Comparison of ENCODE assay signal across 7 mouse cellular contexts in the genomic region with DNA sequence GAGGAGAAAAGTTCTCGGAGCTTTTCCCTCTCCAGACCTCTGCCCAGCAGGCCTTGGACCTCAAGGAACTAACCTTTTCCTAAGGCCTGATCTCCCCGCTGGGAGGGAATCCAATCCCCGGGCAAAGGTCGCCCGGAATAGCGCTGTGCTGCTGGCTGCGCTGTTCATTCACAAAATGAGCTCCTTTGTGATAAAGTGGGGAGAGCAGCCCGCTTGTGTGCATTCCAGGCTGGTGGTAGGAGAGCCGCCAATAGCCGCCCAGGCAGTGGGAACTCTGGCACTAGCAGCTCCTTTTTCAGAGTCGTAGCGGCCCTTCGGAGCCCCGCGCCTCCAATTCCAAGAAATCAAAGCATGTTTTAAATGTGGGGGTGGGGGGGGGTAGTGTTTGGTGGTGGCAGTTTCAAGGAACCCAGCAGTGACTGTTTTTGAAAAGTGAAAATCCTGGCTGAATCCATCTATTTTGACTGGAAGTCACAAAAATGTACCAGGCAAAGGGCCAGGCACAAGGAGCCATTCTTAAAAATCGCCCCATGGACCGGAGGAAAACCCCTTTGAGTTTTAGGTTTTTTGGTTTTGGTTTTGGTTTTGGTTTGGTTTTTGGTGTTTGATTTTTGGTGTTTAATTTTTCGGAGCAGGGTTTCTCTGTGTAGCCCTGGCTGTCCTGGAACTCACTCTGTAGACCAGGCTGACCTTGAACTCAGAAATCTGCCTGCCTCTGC.
DNase-seq lines count a peak whose midpoint lies in the region; ATAC-seq and TF ChIP-seq lines count a peak whose summit lies in the region.

No protein-coding gene starts in this region.

- no peaks in the 10 kb centered on the region for H3K27me3 ChIP-seq in embryonic facial prominence, embryonic 12.5 days
- H3K27me3 ChIP-seq in heart, adult 2 months (ENCODE audit: control insufficient read depth, insufficient read depth, low read length) = no peaks in the 10 kb centered on the region
- H3K27me3 ChIP-seq in intestine, postnatal 0 days (replicated peaks; ENCODE audit: control insufficient read depth, insufficient read depth, low read length) = no peaks in the 10 kb centered on the region
- peaks cover 22% of the 10 kb centered on the region for H3K27me3 ChIP-seq in megakaryocyte, embryonic 14.5 days (replicated peaks)

- 3% methylated on average over 18 of the region's 18 CpGs for WGBS in bone marrow, adult 2 months
- WGBS in embryonic facial prominence, embryonic 12.5 days = 6% methylated on average over 18 of the region's 18 CpGs
- 14% methylated on average over 18 of the region's 18 CpGs for WGBS in heart, adult 2 months
- WGBS in intestine, postnatal 0 days = 9% methylated on average over 18 of the region's 18 CpGs

- peak overlapping the region; percentile 52; the same call in 1 of the 2 replicates for H3K9ac ChIP-seq in embryonic facial prominence, embryonic 12.5 days
- peak overlapping the region; percentile 32; the same call in 1 of the 2 replicates for H3K9ac ChIP-seq in heart, adult 2 months (ENCODE audit: low read depth, low read length)
- H3K9ac ChIP-seq in intestine, postnatal 0 days (ENCODE audit: low read depth, low read length) = no peak overlapping the region

- no peaks in the 10 kb centered on the region for H3K36me3 ChIP-seq in embryonic facial prominence, embryonic 12.5 days
- no peaks in the 10 kb centered on the region for H3K36me3 ChIP-seq in heart, adult 2 months (ENCODE audit: control insufficient read depth, insufficient read depth, low read length)
- H3K36me3 ChIP-seq in intestine, postnatal 0 days (ENCODE audit: control insufficient read depth, insufficient read depth) = no peaks in the 10 kb centered on the region
- H3K36me3 ChIP-seq in megakaryocyte, embryonic 14.5 days (replicated peaks; ENCODE audit: low read length) = no peaks in the 10 kb centered on the region

- no peak for TF ChIP-seq CTCF in bone marrow, adult 2 months (IDR thresholded peaks at IDR 0.05; ENCODE audit: control insufficient read depth, insufficient read depth, low read length)
- TF ChIP-seq CTCF in heart, adult 2 months (IDR thresholded peaks at IDR 0.05) = peak; percentile 11; the same call in 1 of the 2 replicates
- no peak for TF ChIP-seq CTCF in intestine, postnatal 0 days (IDR thresholded peaks at IDR 0.05; ENCODE audit: low read depth)

- ATAC-seq in embryonic facial prominence, embryonic 12.5 days (ENCODE audit: insufficient number of reproducible peaks, insufficient read depth, low FRiP score, low TSS enrichment) = peak; percentile 81
- peak; percentile 73 for ATAC-seq in intestine, postnatal 0 days

- no peaks in the 10 kb centered on the region for H3K9me3 ChIP-seq in embryonic facial prominence, embryonic 12.5 days
- H3K9me3 ChIP-seq in intestine, postnatal 0 days (ENCODE audit: control insufficient read depth) = no peaks in the 10 kb centered on the region
- H3K9me3 ChIP-seq in megakaryocyte, embryonic 14.5 days = peaks cover 7% of the 10 kb centered on the region

- peak overlapping the region; percentile 50 for H3K4me2 ChIP-seq in embryonic facial prominence, embryonic 12.5 days (replicated peaks)
- H3K4me2 ChIP-seq in intestine, postnatal 0 days (replicated peaks; ENCODE audit: low read depth) = peak overlapping the region; percentile 66

- H3K4me3 ChIP-seq in bone marrow, adult 2 months (replicated peaks; ENCODE audit: control insufficient read depth, low read depth, low read length) = peak overlapping the region; percentile 3
- peak overlapping the region; percentile 23 for H3K4me3 ChIP-seq in embryonic facial prominence, embryonic 12.5 days
- peak overlapping the region; percentile 34; the same call in 1 of the 2 replicates for H3K4me3 ChIP-seq in heart, adult 2 months
- H3K4me3 ChIP-seq in intestine, postnatal 0 days (ENCODE audit: low read depth, low read length) = peak overlapping the region; percentile 31
- H3K4me3 ChIP-seq in megakaryocyte, embryonic 14.5 days (replicated peaks) = peak overlapping the region; percentile 24

- no peaks in the 10 kb centered on the region for H3K79me2 ChIP-seq in heart, adult 2 months (replicated peaks; ENCODE audit: control insufficient read depth, insufficient read depth, low read length)

- peak; percentile 61 to 63 for DNase-seq in heart, adult 2 months
- peak; percentile 30 to 62 for DNase-seq in left cerebral cortex, postnatal 25 days (ENCODE audit: low spot score in 2 of 2)
- peak; percentile 42 for DNase-seq in right cerebral cortex, postnatal 25 days

- no peak overlapping the region for H3K27ac ChIP-seq in bone marrow, adult 2 months (ENCODE audit: control insufficient read depth, insufficient read depth, low read depth, low read length, poor library complexity)
- peak overlapping the region; percentile 91 for H3K27ac ChIP-seq in embryonic facial prominence, embryonic 12.5 days
- H3K27ac ChIP-seq in heart, adult 2 months = no peak overlapping the region
- no peak overlapping the region for H3K27ac ChIP-seq in intestine, postnatal 0 days (ENCODE audit: low read depth, low read length)

- TF ChIP-seq EP300 in heart, adult 2 months (IDR thresholded peaks at IDR 0.05; ENCODE audit: insufficient read depth, low read depth, low read length) = no peak

- intact Hi-C loops in heart, adult 2 months (cut with DNase I) = no loop called here
- intact Hi-C loops in left cerebral cortex, postnatal 25 days (cut with DNase I) = no loop called here

- TF ChIP-seq POLR2A in bone marrow, adult 2 months (IDR thresholded peaks at IDR 0.05; ENCODE audit: borderline replicate concordance, control insufficient read depth, low read depth, low read length) = no peak
- no peak for TF ChIP-seq POLR2A in heart, adult 2 months (IDR thresholded peaks at IDR 0.05; ENCODE audit: insufficient read depth, low read depth, low read length)

- H3K4me1 ChIP-seq in bone marrow, adult 2 months (ENCODE audit: control insufficient read depth, insufficient read depth, low read length) = no peaks in the 10 kb centered on the region
- peaks cover 21% of the 10 kb centered on the region for H3K4me1 ChIP-seq in embryonic facial prominence, embryonic 12.5 days
- H3K4me1 ChIP-seq in heart, adult 2 months (ENCODE audit: control insufficient read depth, insufficient read depth, low read length) = no peaks in the 10 kb centered on the region
- no peaks in the 10 kb centered on the region; the same call in 1 of the 2 replicates for H3K4me1 ChIP-seq in intestine, postnatal 0 days (replicated peaks; ENCODE audit: control insufficient read depth, insufficient read depth, low read length)
- no peaks in the 10 kb centered on the region; the same call in 1 of the 2 replicates for H3K4me1 ChIP-seq in megakaryocyte, embryonic 14.5 days
